Mouse (Mus musculus) adrenal gland, postnatal 36 days (tissue): Measurements from ENCODE around the gene Npr3. TPM values are rescaled to one million over a fixed set of nuclear protein-coding genes. Genes with fewer than 3 reads are reported as not detected.
A peak's percentile ranks its signal among the peaks of the same experiment; 100 is the strongest.

Experiments used
- DNase-seq, 2 experiments: peaks; one replicate each; pipeline ENCODE4 v3.0.0; 2021; ENCODE audit warnings: mixed read lengths in 1 of 2
- long read RNA-seq, 2 experiments: library from polyadenylated mRNA; stranded (forward); transcript quantifications; one replicate each; pipeline ENCODE4 v2.0.0; 2021; ENCODE audit warnings: borderline sequencing depth in 2 of 2
- total RNA-seq, 2 experiments: library from RNA; stranded (reverse); gene quantifications; 2 replicates each; pipeline ENCODE4 v1.2.3; 2021

Gene Npr3
- total RNA-seq = 10 to 100 TPM; 10.2 to 19.9 TPM
- long read RNA-seq, experiment 1, partial matches to known transcripts = 0 of 1 reads
- long read RNA-seq, experiment 1, other reads (novel, unspliced or antisense) = 1 of 1 reads
- long read RNA-seq, experiment 2 = 0 reads

GRCm38 (mm10) chr15:11906571-11907531, at the start of gene Npr3:
Gene Npr3, minus strand, starts transcription at chr15:11907287.
- DNase-seq = peak; percentile 55 to 66

GRCm38 (mm10) chr15:11956129-11956528, 49.0 kb upstream of the Npr3 start:
- no peak for DNase-seq

GRCm38 (mm10) chr15:11954190-11954589, 47.1 kb upstream of the Npr3 start:
- DNase-seq = peak; percentile 14 to 51

- no peak for DNase-seq
Observed at GRCm38 (mm10) chr15:11952159-11952558, 45.1 kb upstream of the Npr3 start.

- no peak for DNase-seq
Observed at GRCm38 (mm10) chr15:11951181-11951580, 44.1 kb upstream of the Npr3 start.

- DNase-seq = no peak
Observed at GRCm38 (mm10) chr15:11950144-11950543, 43.1 kb upstream of the Npr3 start.

- DNase-seq = no peak
Observed at GRCm38 (mm10) chr15:11949490-11949889, 42.4 kb upstream of the Npr3 start.

GRCm38 (mm10) chr15:11940855-11941254, 33.8 kb upstream of the Npr3 start:
- no peak for DNase-seq

- DNase-seq = no peak
Observed at GRCm38 (mm10) chr15:11927742-11928141, 20.7 kb upstream of the Npr3 start.

- DNase-seq = no peak
Observed at GRCm38 (mm10) chr15:11914101-11914500, 7.0 kb upstream of the Npr3 start.

GRCm38 (mm10) chr15:11909875-11910274, 2.8 kb upstream of the Npr3 start:
- DNase-seq = peak in 1 of 2 experiments; percentile 13

GRCm38 (mm10) chr15:11908166-11908565, 1.1 kb upstream of the Npr3 start:
- DNase-seq = peak; percentile 4 to 16

- peak; percentile 44 to 69 for DNase-seq
Observed at GRCm38 (mm10) chr15:11906021-11906570, 991 bp downstream of the Npr3 start.

GRCm38 (mm10) chr15:11904848-11905672, 2.0 kb downstream of the Npr3 start:
- DNase-seq = peak; percentile 37 to 59

GRCm38 (mm10) chr15:11904043-11904847, 2.8 kb downstream of the Npr3 start:
- DNase-seq = peak; percentile 29 to 55

GRCm38 (mm10) chr15:11903196-11904042, 3.7 kb downstream of the Npr3 start:
- DNase-seq = peak; percentile 8 to 44

- DNase-seq = no peak
Observed at GRCm38 (mm10) chr15:11897617-11898016, 9.5 kb downstream of the Npr3 start.

GRCm38 (mm10) chr15:11897162-11897561, 9.9 kb downstream of the Npr3 start:
- DNase-seq = no peak

- DNase-seq = no peak
Observed at GRCm38 (mm10) chr15:11893969-11894368, 13.1 kb downstream of the Npr3 start.

GRCm38 (mm10) chr15:11891395-11891794, 15.7 kb downstream of the Npr3 start:
- DNase-seq = no peak
